ENCODE assay signal across 17 mouse cellular contexts in genomic region chr5:30095731-30096130, GRCm38 (mm10). TPM values are rescaled to one million over a fixed set of nuclear protein-coding genes. Genes with fewer than 3 reads are reported as not detected.
A peak's percentile ranks its signal among the peaks of the same experiment; 100 is the strongest.
DNase-seq lines count a peak whose midpoint lies in the region.
"Had no signal": no experiment of that assay in that cellular context is flagged by ENCODE, and none has a peak within 500 bp of the region (broad histone marks: within the 10 kb centered on the region; RNA-seq: fewer than 3 reads in every experiment).

No protein-coding gene starts in this region.

- peak; percentile 54 for DNase-seq in cerebellum, adult 11-12 months
- no peak for DNase-seq in cerebellum, postnatal 4 days (ENCODE audit: low spot score in 2 of 2)
- DNase-seq in heart, adult 11 months, result peak; percentile 28
- no peak for DNase-seq in heart, postnatal 36 days
- DNase-seq in cerebellum, adult 8-10 months, result peak; percentile 39
- DNase-seq in fibroblast of lung, adult 2 months (ENCODE audit: low read depth), result peak; percentile 52
- DNase-seq in right cerebral cortex, postnatal 4 days, result no peak
- no peak for DNase-seq in MN1 (ENCODE audit: low spot score)
- DNase-seq: adrenal gland, adult 8-10 months; gastrocnemius, postnatal 36 days; heart, adult 18-20 months; heart, postnatal 10 days; kidney, adult 11 months; kidney, adult 9 months had no signal

- intact Hi-C loops in heart, postnatal 36 days (cut with DNase I), result no loop called here

RNA-seq across cellular contexts. Expression of gene Garem2, which starts 9.2 kb away (rescaled TPM):
- total RNA-seq in heart, postnatal 36 days (2021), result under 1 TPM; 0.11 to 0.14 TPM
- total RNA-seq: gastrocnemius, adult 8-10 months; gastrocnemius, postnatal 36 days; hematopoietic stem cell, adult 5-6 weeks had no signal

RNA-seq across cellular contexts. Expression of gene 3110082J24Rik, which starts 10.2 kb away (rescaled TPM):
- total RNA-seq in heart, postnatal 36 days (2021), result not detected
- total RNA-seq: adrenal gland, adult 8-10 months; gastrocnemius, adult 8-10 months; gastrocnemius, postnatal 36 days; heart, adult 18-20 months; heart, postnatal 10 days; hematopoietic stem cell, adult 5-6 weeks; MEL had no signal

RNA-seq across cellular contexts. Expression of gene Tyms, which starts 22.3 kb away (rescaled TPM):
- 1 to 10 TPM; 4.1 to 4.7 TPM for total RNA-seq in heart, postnatal 36 days (2021)

RNA-seq across cellular contexts. Expression of gene Hadha, which starts 59.2 kb away (rescaled TPM):
- 1,000 to 10,000 TPM; 1,332 to 1,358 TPM for total RNA-seq in heart, postnatal 36 days (2021)

RNA-seq across cellular contexts. Expression of gene Hadhb, which starts 59.3 kb away (rescaled TPM):
- total RNA-seq in heart, postnatal 36 days (2021), result 1,000 to 10,000 TPM; 2,118 to 2,205 TPM

Comparison
In these comparisons a context has a peak if more than half of its experiments do, and no peak if none do; other contexts are left out.
1. DNase-seq: peak in cerebellum, adult 11-12 months (single experiment), heart, adult 11 months (single experiment), cerebellum, adult 8-10 months (single experiment) and fibroblast of lung, adult 2 months (single experiment); none in cerebellum, postnatal 4 days (0 of 2), heart, postnatal 36 days (0 of 2), right cerebral cortex, postnatal 4 days (single experiment) and MN1 (single experiment).